Comparison of ENCODE assay signal across 10 mouse cellular contexts in the genomic region with DNA sequence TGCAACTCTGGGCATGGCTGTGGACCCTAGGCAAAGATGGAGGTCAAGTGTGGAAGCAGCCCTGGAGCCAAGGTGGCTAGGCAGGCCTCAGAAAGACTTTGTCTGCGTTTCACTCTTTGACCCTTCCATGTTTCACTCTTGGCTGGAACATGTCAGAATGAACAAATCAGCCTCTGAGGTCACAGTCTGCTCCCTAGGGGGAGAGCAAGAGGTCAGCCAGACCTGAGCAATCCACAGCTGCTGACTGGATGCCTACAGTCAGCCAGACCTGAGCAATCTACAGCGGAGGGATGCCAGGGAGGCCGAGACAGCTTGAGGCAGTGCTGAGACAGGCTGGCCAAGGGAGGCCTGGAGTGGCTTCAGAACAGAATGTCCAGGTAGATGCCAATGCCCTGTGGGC. TPM values are rescaled to one million over a fixed set of nuclear protein-coding genes. Genes with fewer than 3 reads are reported as not detected.
DNase-seq lines count a peak whose midpoint lies in the region; ATAC-seq lines count a peak whose summit lies in the region.
"Had no signal": no experiment of that assay in that cellular context is flagged by ENCODE, and none has a peak within 500 bp of the region (broad histone marks: within the 10 kb centered on the region; RNA-seq: fewer than 3 reads in every experiment).

No protein-coding gene starts in this region.

- ATAC-seq in monocyte, adult 5-6 weeks (replicated peaks; ENCODE audit: insufficient number of reproducible peaks, low FRiP score, low TSS enrichment, poor library complexity, severe bottlenecking) = no peak
- ATAC-seq: midbrain, embryonic 16.5 days had no signal

- peaks cover 13% of the 10 kb centered on the region for H3K9me3 ChIP-seq in limb, embryonic 10.5 days (replicated peaks)

- WGBS in limb, embryonic 10.5 days = 61% methylated on average over 3 of the region's 3 CpGs

- no peaks in the 10 kb centered on the region for H3K27me3 ChIP-seq in limb, embryonic 10.5 days (ENCODE audit: low read depth, poor library complexity, severe bottlenecking)

- peak; percentile 83 for DNase-seq in gastrocnemius, adult 18-20 months (ENCODE audit: low spot score)
- no peak for DNase-seq in gastrocnemius, postnatal 4 days (ENCODE audit: low spot score in 2 of 2)
- peak; percentile 27 for DNase-seq in ES-CJ7 (ENCODE audit: low read depth, low spot score)
- peak; percentile 37 for DNase-seq in gastrocnemius, postnatal 10 days
- DNase-seq in limb, embryonic 10.5 days (ENCODE audit: low spot score) = peak; percentile 56
- DNase-seq in urinary bladder, postnatal 4 days (ENCODE audit: low spot score in 2 of 2) = no peak
- no peak for DNase-seq in right cerebral cortex, postnatal 36 days (ENCODE audit: low spot score in 2 of 2)
- DNase-seq: right cerebral cortex, postnatal 4 days had no signal

- H3K4me3 ChIP-seq in limb, embryonic 10.5 days = no peak overlapping the region

- peak overlapping the region; percentile 53 for H3K27ac ChIP-seq in limb, embryonic 10.5 days

- H3K4me1 ChIP-seq in limb, embryonic 10.5 days = peaks cover 27% of the 10 kb centered on the region

- H3K36me3 ChIP-seq in limb, embryonic 10.5 days = peaks cover 5% of the 10 kb centered on the region; the same call in 1 of the 2 replicates

RNA-seq across cellular contexts. Expression of gene Dpep1, which starts 4.7 kb away (rescaled TPM):
- total RNA-seq in gastrocnemius, adult 18-20 months (2021) = 10 to 100 TPM in 1 of 2 experiments, 1 to 10 TPM in 1; 8.9 to 14.4 TPM
- total RNA-seq in gastrocnemius, postnatal 4 days (2021) = 1 to 10 TPM; 4.7 to 9.6 TPM
- total RNA-seq in gastrocnemius, postnatal 10 days (2021) = 1 to 10 TPM; 5.1 to 6.6 TPM
- 7.8 and 8.4 TPM in 2 replicates for polyA plus RNA-seq in limb, embryonic 10.5 days (2016; fragmentation: Nextera tagmentation; extraction: Ambion mirVana)
- not detected in 3 replicates for total RNA-seq in monocyte, adult 5-6 weeks (2017)

RNA-seq across cellular contexts. Expression of gene Sult5a1, which starts 23.3 kb away (rescaled TPM):
- 1 to 10 TPM; 1.7 to 2.2 TPM for total RNA-seq in gastrocnemius, adult 18-20 months (2021)
- 10 to 100 TPM; 10.2 to 10.8 TPM for total RNA-seq in gastrocnemius, postnatal 4 days (2021)
- total RNA-seq in gastrocnemius, postnatal 10 days (2021) = 1 to 10 TPM; 5.8 to 6.4 TPM
- polyA plus RNA-seq in limb, embryonic 10.5 days (2016; fragmentation: Nextera tagmentation; extraction: Ambion mirVana) = 4.6 and 5.2 TPM in 2 replicates
- not detected in 3 replicates for total RNA-seq in monocyte, adult 5-6 weeks (2017)

RNA-seq across cellular contexts. Expression of gene Chmp1a, which starts 31.2 kb away (rescaled TPM):
- 10 to 100 TPM; 57.2 to 68.0 TPM for total RNA-seq in gastrocnemius, adult 18-20 months (2021)
- 10 to 100 TPM; 48.1 to 68.1 TPM for total RNA-seq in gastrocnemius, postnatal 4 days (2021)
- 10 to 100 TPM; 41.0 to 48.2 TPM for total RNA-seq in gastrocnemius, postnatal 10 days (2021)
- 127 and 130 TPM in 2 replicates for polyA plus RNA-seq in limb, embryonic 10.5 days (2016; fragmentation: Nextera tagmentation; extraction: Ambion mirVana)
- total RNA-seq in monocyte, adult 5-6 weeks (2017) = 53.4 to 64.6 TPM (median 62.4 TPM) in 3 replicates

RNA-seq across cellular contexts. Expression of gene Spata33, which starts 31.2 kb away (rescaled TPM):
- 1 to 10 TPM in 1 of 2 experiments, under 1 TPM in 1; 0.83 to 2.1 TPM for total RNA-seq in gastrocnemius, adult 18-20 months (2021)
- 1 to 10 TPM; 1.2 TPM for total RNA-seq in gastrocnemius, postnatal 4 days (2021)
- total RNA-seq in gastrocnemius, postnatal 10 days (2021) = 1 to 10 TPM; 1.2 to 2.4 TPM
- polyA plus RNA-seq in limb, embryonic 10.5 days (2016; fragmentation: Nextera tagmentation; extraction: Ambion mirVana) = 3.1 and 6.2 TPM in 2 replicates
- total RNA-seq in monocyte, adult 5-6 weeks (2017) = not detected in 3 replicates

RNA-seq across cellular contexts. Expression of gene Cdk10, which starts 43.3 kb away (rescaled TPM):
- 10 to 100 TPM; 11.6 to 12.1 TPM for total RNA-seq in gastrocnemius, adult 18-20 months (2021)
- 10 to 100 TPM; 26.7 to 27.4 TPM for total RNA-seq in gastrocnemius, postnatal 4 days (2021)
- 10 to 100 TPM; 14.2 to 18.7 TPM for total RNA-seq in gastrocnemius, postnatal 10 days (2021)
- 33.6 and 34.7 TPM in 2 replicates for polyA plus RNA-seq in limb, embryonic 10.5 days (2016; fragmentation: Nextera tagmentation; extraction: Ambion mirVana)
- 25.8 to 42.8 TPM (median 39.1 TPM) in 3 replicates for total RNA-seq in monocyte, adult 5-6 weeks (2017)

Comparison
In these comparisons a context has a peak if more than half of its experiments do, and no peak if none do; other contexts are left out.
1. DNase-seq: peak in gastrocnemius, adult 18-20 months (single experiment), ES-CJ7 (single experiment), gastrocnemius, postnatal 10 days (single experiment) and limb, embryonic 10.5 days (single experiment); none in gastrocnemius, postnatal 4 days (0 of 2), urinary bladder, postnatal 4 days (0 of 2) and right cerebral cortex, postnatal 36 days (0 of 2).